Comparison of ENCODE assay signal across 19 mouse cellular contexts in the genomic region with DNA sequence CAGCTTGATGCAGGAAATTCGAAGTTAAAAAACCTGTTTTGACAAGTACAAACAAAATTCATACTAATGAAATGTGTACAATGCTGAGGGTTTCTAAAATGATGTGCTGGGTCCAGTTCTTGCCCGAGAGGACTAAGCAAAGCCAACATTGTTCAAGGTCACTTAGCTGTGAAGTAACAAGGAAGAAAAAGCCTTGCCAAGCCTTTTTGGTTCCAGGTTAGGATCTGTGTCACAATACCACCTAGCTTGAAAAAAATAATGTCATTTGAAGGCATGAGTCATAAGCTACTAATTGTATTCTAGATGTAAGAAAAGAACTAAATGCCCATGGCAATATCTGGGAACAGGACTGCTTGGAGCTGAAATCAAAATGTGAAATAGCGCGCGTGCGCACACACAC.
"Had no signal": no experiment of that assay in that cellular context is flagged by ENCODE, and none has a peak within 500 bp of the region (broad histone marks: within the 10 kb centered on the region; RNA-seq: fewer than 3 reads in every experiment).

No protein-coding gene starts in this region.

- DNase-seq: kidney, adult 11 months; layer of hippocampus, adult 9-11 months; liver; liver, embryonic 13.5 days; lung, adult 2 months; retina, postnatal 1 day; right cerebral cortex, postnatal 25 days; spleen, adult 18-20 months; thymus, postnatal 25 days had no signal

- H3K4me3 ChIP-seq: intestine, embryonic 15.5 days; layer of hippocampus, adult 2 months; limb, embryonic 10.5 days; limb, embryonic 13.5 days; liver, embryonic 13.5 days; megakaryocyte, embryonic 14.5 days; midbrain, embryonic 10.5 days; midbrain, embryonic 13.5 days; myocyte; neural tube, embryonic 13.5 days; stomach, embryonic 15.5 days had no signal

- H3K27ac ChIP-seq: intestine, embryonic 15.5 days; layer of hippocampus, adult 2 months; limb, embryonic 10.5 days; limb, embryonic 13.5 days; liver, embryonic 13.5 days; midbrain, embryonic 10.5 days; midbrain, embryonic 13.5 days; neural tube, embryonic 13.5 days; stomach, embryonic 15.5 days had no signal

- H3K27me3 ChIP-seq: intestine, embryonic 15.5 days; limb, embryonic 13.5 days; liver, embryonic 13.5 days; megakaryocyte, embryonic 14.5 days; midbrain, embryonic 13.5 days; neural tube, embryonic 13.5 days; stomach, embryonic 15.5 days had no signal

- H3K4me1 ChIP-seq: intestine, embryonic 15.5 days; limb, embryonic 10.5 days; limb, embryonic 13.5 days; liver, embryonic 13.5 days; megakaryocyte, embryonic 14.5 days; midbrain, embryonic 10.5 days; midbrain, embryonic 13.5 days; neural tube, embryonic 13.5 days; stomach, embryonic 15.5 days had no signal
